Mouse (Mus musculus) heart, adult 8-10 months (tissue): ENCODE measurements around the gene Mtrr. TPM values are rescaled to one million over a fixed set of nuclear protein-coding genes. Genes with fewer than 3 reads are reported as not detected.

ENCODE experiments used
- DNase-seq: peaks from one replicate; pipeline ENCODE4 v3.0.0; 2022; ENCODE audit warnings: low spot score
- total RNA-seq, 4 experiments: library from RNA; stranded (reverse); gene quantifications; 2 replicates each; pipeline ENCODE4 v1.2.4; 2022

The Mtrr gene
- total RNA-seq, result 10 to 100 TPM; 16.5 to 20.1 (median 17.2) TPM

GRCm38 (mm10) chr13:68581747-68582516, at the start of gene Mtrr, which contains the start of gene Fastkd3:
Gene Mtrr, minus strand, starts transcription at chr13:68582149.
Gene Fastkd3, plus strand, starts transcription at chr13:68582234.
- peak; percentile 96 for DNase-seq

GRCm38 (mm10) chr13:68627041-68627440, 45.1 kb upstream of the Mtrr start:
- DNase-seq, result no peak

DNA sequence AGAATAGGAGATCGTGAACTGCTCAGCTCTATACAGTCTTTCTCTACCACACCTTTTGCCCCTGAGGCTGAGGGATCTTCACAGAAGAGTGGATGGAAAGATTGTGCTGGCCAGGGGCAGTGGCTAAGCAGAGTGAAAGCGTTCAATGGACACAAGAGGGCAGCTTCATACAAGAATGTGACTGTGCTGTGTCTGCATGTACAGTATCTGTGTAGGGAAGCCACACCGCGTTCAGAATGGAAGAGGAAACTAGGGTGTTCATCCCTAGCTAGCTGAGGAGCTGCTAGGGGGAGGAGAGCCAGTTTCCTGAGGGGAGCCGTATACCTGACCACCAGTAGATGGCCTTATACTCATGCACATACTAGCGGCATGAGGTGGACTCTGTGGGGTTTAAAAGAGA, 40.8 kb upstream of the Mtrr start:
- no peak for DNase-seq

- no peak for DNase-seq
These were observed 25.9 kb upstream of the Mtrr start for GRCm38 (mm10) chr13:68607652-68608405.

DNA sequence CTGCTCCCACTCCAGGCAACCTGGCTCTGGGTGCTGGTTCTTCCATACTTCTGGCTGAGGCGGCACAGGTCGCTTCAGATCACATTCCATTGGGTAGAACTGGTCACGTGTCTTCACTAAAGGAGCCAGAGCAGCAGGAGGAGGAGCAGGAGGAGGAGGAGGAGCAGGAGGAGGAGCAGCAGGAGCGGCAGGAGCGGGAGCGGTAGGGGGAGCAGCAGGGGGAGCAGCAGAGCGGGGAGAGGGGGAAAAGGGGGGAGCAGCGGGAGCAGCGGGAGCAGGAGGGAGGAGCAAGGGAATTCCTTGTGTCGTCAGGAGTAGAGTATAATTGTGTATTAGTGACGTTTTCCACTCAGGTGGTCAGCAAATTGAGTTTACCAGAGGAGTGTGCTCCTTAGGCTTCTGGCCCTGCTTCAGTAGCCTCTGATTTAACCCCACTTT, 23.8 kb upstream of the Mtrr start:
- peak; percentile 19 for DNase-seq

DNA sequence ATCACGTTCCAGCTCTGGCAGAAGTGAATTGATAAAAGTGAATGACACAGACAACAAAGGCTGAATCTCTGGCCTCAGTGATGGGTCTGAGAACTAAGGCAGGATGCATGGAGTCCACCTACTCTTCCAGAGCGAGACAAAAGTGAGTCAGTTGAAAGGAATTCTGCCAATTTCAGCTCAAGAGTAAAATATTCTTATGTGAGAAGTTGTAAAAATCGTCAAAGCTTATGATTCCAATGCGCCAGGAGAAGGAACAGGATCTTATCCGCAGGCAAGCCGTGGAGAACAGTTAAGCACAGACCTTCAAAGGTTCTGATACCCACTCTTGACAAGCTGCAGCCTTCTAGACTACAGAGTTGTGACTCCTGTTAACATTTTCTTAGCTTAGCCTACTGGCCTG, 21.1 kb upstream of the Mtrr start:
- DNase-seq, result no peak

DNA sequence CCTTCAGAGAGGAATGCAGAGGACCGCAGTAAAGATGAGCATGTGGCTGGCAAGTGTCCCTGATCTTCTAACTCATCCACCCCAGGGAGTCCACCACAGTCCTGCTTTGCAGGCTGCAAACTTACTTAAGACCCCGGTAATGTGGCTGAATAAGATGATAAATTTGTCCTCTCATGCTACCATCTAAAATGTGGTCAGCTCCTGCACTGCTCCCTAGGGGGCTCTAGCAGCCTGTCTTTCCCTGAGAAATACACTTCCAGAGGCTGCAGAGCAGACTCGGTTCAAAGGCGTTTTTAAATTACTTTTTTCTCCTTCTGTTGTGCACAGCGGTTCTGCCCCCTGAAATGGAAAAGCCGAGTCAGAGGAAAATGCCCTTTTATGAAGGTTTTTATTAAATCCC, 19.2 kb upstream of the Mtrr start:
- no peak for DNase-seq

DNA sequence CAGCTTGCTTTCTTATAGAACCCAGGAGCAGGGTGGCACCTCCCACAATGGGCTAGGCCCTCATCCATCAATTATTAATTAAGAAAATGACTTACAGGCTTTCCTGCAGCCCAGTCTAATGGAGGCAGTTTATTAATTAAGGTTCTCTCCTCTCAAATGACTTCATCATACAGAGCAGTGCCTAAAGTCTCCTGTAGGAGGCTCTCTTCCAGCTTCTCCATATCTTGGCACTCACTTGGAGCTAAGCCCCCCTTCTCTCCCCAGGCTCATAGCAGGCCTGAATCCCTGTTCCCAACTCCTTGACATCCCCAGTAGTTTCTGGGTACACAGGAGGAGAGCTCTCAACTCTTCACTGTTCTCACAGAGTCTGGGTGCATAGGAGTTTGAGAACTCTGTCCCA, 17.0 kb upstream of the Mtrr start:
- no peak for DNase-seq

DNA sequence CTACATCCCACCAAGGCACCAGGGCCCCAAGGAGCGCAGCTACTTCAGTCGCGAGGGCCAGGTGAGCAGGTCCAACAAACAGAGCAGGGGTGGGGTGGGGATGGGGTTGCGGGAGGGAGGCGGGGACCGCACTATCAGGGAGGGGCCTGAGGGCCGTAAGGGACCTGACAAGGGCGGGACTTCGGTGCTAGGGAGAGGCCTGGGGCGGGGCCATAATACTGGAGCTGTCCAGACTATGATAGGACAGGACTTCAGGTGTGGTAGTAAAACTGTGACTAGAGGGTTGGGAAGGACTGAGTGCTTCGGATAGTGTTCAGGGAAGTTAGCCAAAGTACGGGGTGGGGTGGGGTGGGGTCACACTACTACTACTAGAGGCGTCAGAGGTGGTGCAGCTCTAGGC, 15.7 kb upstream of the Mtrr start:
- no peak for DNase-seq

DNA sequence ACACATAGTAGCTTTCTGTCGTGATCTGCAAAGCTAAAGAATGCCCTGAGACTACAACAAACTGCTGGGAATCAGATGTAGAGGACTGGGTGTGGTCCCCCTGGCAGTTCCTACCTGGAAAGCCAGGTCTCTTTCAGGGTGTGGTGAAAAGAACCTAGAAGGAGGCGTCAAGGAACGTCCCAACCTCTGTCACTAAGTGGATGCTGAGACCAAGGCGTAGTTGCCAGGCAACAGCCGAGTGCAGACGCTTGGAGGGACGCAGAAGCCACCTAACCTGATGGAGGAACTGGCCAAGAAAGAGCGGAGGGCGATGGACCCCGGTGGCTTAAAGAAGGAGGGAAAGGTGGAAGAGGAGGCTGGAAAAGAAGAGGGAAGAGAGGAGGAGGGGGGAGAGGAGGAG, 15.2 kb upstream of the Mtrr start, which contains the start of gene 1700001L19Rik:
TSS of gene 1700001L19Rik (plus strand) at position 223 of the 400 bp plus-strand sequence.
- no peak for DNase-seq

DNA sequence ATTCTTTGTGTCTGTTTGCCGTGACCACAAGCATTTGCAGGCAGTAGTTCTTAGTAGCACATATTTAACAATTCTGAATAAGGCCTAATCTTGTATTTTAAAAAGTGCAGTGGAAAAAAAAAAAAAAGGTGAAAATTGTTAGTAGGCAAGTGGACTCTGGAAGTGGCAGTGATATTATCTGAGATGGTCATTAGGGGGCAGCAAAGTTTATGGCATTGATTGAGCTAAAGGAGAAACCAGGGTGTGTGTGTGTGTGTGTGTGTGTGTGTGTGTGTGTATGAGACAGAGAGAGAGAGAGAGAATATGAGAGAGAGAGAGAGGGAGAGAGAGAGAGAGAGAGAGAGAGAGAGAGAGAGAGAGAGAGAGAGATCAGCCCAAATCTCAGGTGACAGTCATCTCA, 11.8 kb upstream of the Mtrr start:
- no peak for DNase-seq

DNA sequence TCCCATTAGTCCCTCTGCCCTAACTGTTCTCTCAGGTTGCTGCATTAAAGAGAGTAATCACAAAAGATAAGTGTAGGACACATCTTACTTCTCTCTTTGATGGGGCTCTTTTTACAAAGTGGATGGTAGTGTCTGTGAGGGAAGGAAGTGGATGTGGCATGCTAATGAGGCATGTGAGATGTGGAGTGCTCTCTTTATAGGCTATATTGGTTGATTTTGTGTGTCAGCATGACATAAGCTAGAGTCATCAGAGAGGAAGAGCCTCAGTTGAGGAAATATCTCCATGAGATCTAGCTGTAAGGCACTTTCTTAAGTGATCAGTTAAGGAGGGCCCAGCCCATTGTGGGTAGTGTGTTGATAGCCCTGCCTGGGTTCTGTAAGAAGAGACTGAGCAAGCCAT, 6.4 kb upstream of the Mtrr start:
- no peak for DNase-seq

DNA sequence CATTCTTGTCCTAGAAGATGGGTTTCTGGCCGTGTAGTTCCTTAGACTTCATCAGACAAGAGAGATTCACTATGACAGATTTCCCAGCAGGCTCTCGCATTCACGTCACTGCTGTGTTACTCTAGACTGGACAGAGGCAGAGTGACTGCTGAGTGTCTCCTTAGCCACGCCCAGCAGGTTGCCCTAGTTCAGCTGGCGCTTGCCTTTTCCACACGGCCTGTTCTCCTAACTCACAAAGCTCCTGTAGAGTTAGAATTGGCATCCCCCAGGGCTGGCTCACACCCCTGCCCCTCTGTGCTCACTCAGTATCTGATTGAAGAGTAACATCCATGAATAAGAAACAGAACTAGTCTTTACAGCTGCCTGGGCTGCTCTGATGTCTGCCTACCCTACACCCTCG, 3.5 kb upstream of the Mtrr start:
- DNase-seq, result no peak

GRCm38 (mm10) chr13:68583961-68584360, 2.0 kb upstream of the Mtrr start:
- DNase-seq, result no peak

DNA sequence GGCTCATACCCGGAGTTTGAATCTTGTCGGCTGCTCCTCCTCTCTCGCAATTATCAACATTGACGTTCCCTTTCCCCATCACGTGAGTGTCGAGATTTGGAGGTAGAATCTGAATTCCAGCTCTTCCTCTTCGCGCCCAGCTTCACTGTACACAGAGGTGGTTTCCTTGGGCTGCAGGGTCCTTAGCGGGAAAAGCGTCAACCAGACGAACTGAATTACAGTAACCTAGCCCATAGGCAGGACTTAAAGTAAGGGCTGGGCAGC, 500 bp upstream of the Mtrr start:
- DNase-seq, result no peak

DNA sequence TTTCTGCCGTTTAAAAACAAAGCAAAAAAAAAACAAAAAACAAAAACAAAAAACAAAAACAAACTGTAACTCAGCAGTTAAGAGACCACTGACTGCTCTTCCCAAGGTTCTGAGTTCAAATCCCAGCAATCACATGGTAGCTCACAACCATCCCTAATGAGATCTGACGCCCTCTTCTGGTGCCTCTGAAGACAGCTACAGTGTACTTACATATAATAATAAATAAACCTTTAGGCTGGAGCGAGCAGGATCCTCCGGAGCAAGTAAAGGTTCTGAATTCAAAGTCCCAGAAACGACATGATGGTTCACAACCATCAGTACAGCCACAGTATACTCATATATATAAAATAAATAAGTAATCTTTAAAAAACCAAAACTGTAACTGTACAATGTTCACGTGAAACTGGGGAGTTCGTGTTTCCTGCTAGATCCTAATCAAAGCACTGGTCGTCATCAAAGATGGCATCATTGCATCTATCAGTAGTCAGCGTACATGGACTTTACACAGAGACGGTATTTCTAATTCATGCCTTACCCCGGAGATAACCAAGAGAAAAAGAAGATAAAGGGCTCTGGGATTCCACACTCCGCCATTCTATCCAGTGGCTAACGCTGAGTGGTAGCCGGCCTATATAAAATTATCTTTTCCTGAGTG, 736 bp downstream of the Mtrr start:
- no peak for DNase-seq

DNA sequence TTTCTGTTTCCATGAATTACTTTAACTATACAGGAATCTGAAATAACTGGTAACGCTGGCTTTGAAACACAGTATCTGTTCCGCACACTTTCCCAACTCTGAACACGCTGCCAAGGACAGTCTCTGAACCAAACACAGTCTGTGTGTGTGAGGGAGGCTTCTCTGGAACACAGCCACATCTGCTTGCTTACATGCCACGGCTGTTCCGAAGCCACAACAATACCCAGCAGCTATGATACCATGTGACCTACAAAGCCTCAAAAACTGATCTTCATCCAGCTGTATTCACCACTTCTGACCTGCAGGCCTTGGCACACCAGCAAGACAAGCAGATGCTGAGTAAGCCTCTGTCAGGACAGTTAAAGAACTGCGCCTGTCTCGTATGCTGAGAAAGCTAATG, 4.0 kb downstream of the Mtrr start:
- DNase-seq, result peak; percentile 10

DNA sequence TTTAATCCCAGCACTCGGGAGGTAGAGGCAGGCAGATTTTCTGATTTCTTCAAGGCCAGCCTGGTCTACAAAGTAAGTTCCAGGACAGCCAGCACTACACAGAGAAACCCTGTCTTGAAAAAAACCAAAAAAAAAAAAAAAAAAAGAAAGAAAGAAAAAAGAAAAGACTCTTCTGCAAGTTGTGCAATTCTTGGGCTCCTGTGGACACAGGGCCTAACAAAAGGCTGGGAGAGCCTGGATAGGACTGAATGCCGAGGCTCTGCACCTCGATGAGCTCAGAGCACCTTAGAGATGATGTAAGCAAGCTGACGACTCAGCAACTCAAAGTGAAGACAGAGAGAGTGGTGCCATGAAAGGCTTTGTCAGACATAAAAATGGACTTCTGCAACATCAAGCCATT, 7.6 kb downstream of the Mtrr start:
- no peak for DNase-seq

DNA sequence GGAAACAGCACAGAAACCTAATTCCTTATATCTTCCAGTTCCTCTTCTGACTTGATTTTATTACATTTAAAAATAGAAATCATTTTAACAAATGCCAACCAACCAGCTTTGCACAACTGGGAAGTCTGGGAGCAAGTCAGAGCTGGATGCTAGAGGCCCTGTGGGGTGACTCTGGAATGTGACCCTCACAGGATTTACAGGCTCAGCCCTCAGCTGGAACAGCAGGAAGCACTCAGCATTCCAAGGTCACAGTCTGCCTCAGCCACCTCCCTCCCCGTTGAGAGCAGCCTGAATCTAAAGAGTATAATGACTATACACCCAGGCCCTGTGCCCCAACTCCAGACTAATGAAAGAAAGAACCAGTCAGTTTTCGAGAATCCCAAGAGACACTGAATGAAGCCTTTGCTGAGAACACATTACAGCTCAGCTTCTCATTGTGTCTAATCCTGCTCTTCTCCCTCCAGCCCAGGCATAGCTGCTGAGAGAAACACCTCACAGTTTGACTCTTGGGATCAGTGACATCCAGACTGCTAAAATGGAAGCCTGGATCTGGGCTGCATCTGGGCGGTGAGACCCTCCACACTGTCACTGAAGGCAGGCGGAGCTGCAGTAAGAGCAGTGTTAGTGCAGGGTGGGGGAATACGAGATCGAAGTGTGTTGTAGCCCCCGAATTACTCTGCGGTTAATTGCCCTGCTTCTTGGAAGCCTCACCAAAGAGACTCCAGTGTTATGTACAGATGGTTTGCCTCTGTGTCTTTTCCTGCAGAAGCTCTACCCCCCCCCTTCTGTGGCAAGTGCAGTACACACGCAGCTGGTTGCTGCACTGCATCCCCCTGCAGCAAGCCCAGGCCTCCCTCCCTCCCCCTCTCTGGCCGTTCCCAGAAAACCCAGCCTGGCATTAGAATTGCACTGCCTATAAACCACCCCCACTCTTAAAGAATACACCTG, 8.7 kb downstream of the Mtrr start:
- no peak for DNase-seq

DNA sequence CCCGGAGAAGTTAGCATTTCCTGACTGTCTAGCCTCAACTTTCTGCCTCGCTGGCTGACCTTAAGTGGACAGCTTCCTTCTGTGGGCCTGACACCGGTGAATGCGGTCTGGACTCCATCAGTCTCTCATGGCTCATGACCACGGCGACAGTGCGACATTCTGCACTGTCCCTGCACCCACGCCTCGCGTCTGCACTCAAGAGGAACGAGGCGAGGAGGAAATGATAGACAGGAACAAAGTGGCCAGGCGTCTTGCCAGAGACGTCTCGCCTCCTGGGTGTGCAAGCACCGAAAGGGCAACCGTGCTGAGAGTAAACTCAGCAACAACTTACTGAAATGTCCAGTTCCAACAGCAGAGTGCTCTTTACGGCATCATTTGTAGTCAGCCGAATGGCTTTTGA, 9.7 kb downstream of the Mtrr start:
- DNase-seq, result peak; percentile 23

DNA sequence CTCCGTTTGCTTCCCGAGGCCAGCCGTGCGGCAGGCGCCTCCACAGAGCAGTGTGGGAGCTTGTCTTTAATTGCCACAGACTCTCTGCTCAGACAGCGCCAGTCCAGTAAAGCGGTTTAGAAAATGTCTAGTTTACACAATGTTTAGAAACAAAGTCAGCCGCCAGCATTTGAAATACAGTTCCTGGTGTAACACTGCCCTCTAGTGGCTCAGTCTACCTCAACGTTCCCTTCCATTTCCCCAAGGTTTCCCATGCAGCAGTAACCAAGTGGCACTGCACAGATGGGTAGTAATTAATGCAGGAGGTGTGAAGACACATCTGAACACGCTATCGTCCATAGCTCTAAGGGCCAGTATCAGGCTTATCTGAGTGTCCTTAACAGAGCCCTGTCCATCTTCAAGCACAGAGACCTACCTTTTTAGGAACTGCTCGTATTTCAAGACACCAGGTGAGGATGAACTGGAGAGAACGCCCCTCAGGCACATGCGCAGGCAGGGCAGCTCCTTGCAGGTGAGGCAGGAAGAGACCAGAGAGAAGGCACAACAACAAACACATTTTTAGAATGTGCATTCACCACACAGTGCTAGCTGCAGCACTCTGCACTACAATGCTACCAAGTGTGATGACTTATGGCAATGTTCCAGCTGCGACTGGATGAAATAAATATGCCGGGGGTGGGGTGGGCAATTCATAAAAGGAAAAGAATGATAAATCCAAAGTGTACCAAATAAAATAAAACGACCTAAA, 12.2 kb downstream of the Mtrr start:
- peak; percentile 24 for DNase-seq
